Mouse (Mus musculus): ENCODE data around the gene Rfc1.

- TF ChIP-seq POLR2A (IDR thresholded peaks at IDR 0.05; ENCODE audit: low read depth, low read length) (no peak), CTCF (conservative IDR thresholded peaks at IDR 0.05; ENCODE audit: insufficient read depth, insufficient read length, low read depth, low read length) (no peak)
Observed at GRCm38 (mm10) chr5:65308208-65308607, 27.3 kb downstream of the Rfc1 start.
